Mouse (Mus musculus) left cerebral cortex, adult 8-10 months (tissue): ENCODE measurements around the gene Polr1d. TPM values are rescaled to one million over a fixed set of nuclear protein-coding genes. Genes with fewer than 3 reads are reported as not detected.

Experiments used
- DNase-seq, 2 experiments: peaks; one replicate each; pipeline ENCODE4 v3.0.0; 2022; ENCODE audit warnings: low spot score in 2 of 2
- total RNA-seq, 4 experiments: library from RNA; stranded (reverse); gene quantifications; 2 replicates each; pipeline ENCODE4 v1.2.4; 2022

The Polr1d gene
- total RNA-seq, 4 experiments from 2014 or later: 65.4 to 67.3 (median 65.8) TPM

- peak in 1 of 2 experiments; percentile 80 for DNase-seq
Observed at GRCm38 (mm10) chr5:147055572-147056245, 21.1 kb upstream of the Polr1d start.

- DNase-seq: no peak
Observed at GRCm38 (mm10) chr5:147056712-147057290, 20.0 kb upstream of the Polr1d start.

- DNase-seq: no peak
Observed at GRCm38 (mm10) chr5:147057626-147058414, 19.0 kb upstream of the Polr1d start.

- DNase-seq: no peak
Observed at GRCm38 (mm10) chr5:147058661-147059060, 18.2 kb upstream of the Polr1d start.

GRCm38 (mm10) chr5:147059319-147059718 is 17.5 kb upstream of the Polr1d start:
- DNase-seq: no peak

GRCm38 (mm10) chr5:147060024-147060423 is 16.8 kb upstream of the Polr1d start:
- DNase-seq: no peak

GRCm38 (mm10) chr5:147063215-147063661 is 13.6 kb upstream of the Polr1d start:
- no peak for DNase-seq

GRCm38 (mm10) chr5:147066129-147066528 is 10.7 kb upstream of the Polr1d start:
- DNase-seq: no peak

- no peak for DNase-seq
Observed at GRCm38 (mm10) chr5:147066965-147067364, 9.9 kb upstream of the Polr1d start.

- peak in 1 of 2 experiments; percentile 42 for DNase-seq
Observed at GRCm38 (mm10) chr5:147068876-147069275, 8.0 kb upstream of the Polr1d start.

GRCm38 (mm10) chr5:147070791-147071516 is 5.9 kb upstream of the Polr1d start:
- no peak for DNase-seq

- no peak for DNase-seq
Observed at GRCm38 (mm10) chr5:147071886-147072285, 5.0 kb upstream of the Polr1d start.

- no peak for DNase-seq
Observed at GRCm38 (mm10) chr5:147073805-147074204, 3.0 kb upstream of the Polr1d start.

- no peak for DNase-seq
Observed at GRCm38 (mm10) chr5:147075103-147076025, 1.5 kb upstream of the Polr1d start.

- peak; percentile 97 for DNase-seq
Observed at GRCm38 (mm10) chr5:147076026-147076798, 638 bp upstream of the Polr1d start, which contains the start of gene Lnx2. TSS of gene Lnx2 (minus strand) at chr5:147076586.

GRCm38 (mm10) chr5:147077305-147078034 is 620 bp downstream of the Polr1d start:
- peak; percentile 73 to 87 for DNase-seq

- no peak for DNase-seq
Observed at GRCm38 (mm10) chr5:147078110-147078900, 1.5 kb downstream of the Polr1d start.
